Mouse (Mus musculus) forebrain, embryonic 14.5 days (tissue): ENCODE measurements at regions not wholly inside any gene's neighbourhood (a gene's known extent, or its start where the extent isn't known, plus 50 kb on each side); places are given as distances from the start of the nearest gene placed in this dataset.

Experiments used
- ATAC-seq: fragments of 200-750 bp; cut with Nextera tagmentation; 2 replicates; pipeline ENCODE4 v1.8.0; 2017; ENCODE audit warnings: mild to moderate bottlenecking, moderate library complexity
- DNase-seq: peaks from one replicate; pipeline ENCODE4 v3.0.0-alpha.2; 2015; ENCODE audit warnings: low spot score
- H3K27ac ChIP-seq: fragments of 300-500 bp; sonication (generic); 2 replicates; pipeline ENCODE4 v1.5.1; 2014; ENCODE audit warnings: low read depth, mild to moderate bottlenecking, control low read depth, low read length, moderate library complexity
- H3K27me3 ChIP-seq: fragments of 300-500 bp; sonication (generic); replicated peaks from 2 replicates; pipeline ENCODE4 v1.6.1; 2014; ENCODE audit warnings: low read length, control low read depth, mixed read lengths; ENCODE audit not compliant: control insufficient read depth, insufficient read depth
- H3K36me3 ChIP-seq: fragments of 300-500 bp; sonication (generic); 2 replicates; pipeline ENCODE4 v1.6.1; 2014; ENCODE audit warnings: low read length, control low read depth; ENCODE audit not compliant: control insufficient read depth, insufficient read depth
- H3K4me1 ChIP-seq: fragments of 300-500 bp; sonication (generic); 2 replicates; pipeline ENCODE4 v1.6.1; 2014; ENCODE audit warnings: antibody characterized with exemption, low read length, control low read depth; ENCODE audit not compliant: control insufficient read depth, insufficient read depth
- H3K4me2 ChIP-seq: fragments of 300-500 bp; sonication (generic); 2 replicates; pipeline ENCODE4 v1.6.1; 2014; ENCODE audit warnings: mild to moderate bottlenecking, control low read depth, low read length
- H3K4me3 ChIP-seq: fragments of 300-500 bp; sonication (generic); 2 replicates; pipeline ENCODE4 v1.5.1; 2014; ENCODE audit warnings: low read depth, low read length, control low read depth
- H3K9ac ChIP-seq: fragments of 300-500 bp; sonication (generic); 2 replicates; pipeline ENCODE4 v1.6.1; 2014; ENCODE audit warnings: mild to moderate bottlenecking, low read length, control low read depth, moderate library complexity
- H3K9me3 ChIP-seq: fragments of 300-500 bp; sonication (generic); replicated peaks from 2 replicates; pipeline ENCODE4 v1.6.1; 2016; ENCODE audit warnings: low read length, control low read depth, mixed read lengths; ENCODE audit not compliant: control insufficient read depth
- WGBS: fragments of 180-500 bp; shearing (Covaris S2); extraction: QIAGEN DNeasy Blood & Tissue Kit; methylation state at CpG from one replicate; pipeline ENCODE4 v1.1.7; 2014; 5-methylcytosine and 5-hydroxymethylcytosine counted together

DNA sequence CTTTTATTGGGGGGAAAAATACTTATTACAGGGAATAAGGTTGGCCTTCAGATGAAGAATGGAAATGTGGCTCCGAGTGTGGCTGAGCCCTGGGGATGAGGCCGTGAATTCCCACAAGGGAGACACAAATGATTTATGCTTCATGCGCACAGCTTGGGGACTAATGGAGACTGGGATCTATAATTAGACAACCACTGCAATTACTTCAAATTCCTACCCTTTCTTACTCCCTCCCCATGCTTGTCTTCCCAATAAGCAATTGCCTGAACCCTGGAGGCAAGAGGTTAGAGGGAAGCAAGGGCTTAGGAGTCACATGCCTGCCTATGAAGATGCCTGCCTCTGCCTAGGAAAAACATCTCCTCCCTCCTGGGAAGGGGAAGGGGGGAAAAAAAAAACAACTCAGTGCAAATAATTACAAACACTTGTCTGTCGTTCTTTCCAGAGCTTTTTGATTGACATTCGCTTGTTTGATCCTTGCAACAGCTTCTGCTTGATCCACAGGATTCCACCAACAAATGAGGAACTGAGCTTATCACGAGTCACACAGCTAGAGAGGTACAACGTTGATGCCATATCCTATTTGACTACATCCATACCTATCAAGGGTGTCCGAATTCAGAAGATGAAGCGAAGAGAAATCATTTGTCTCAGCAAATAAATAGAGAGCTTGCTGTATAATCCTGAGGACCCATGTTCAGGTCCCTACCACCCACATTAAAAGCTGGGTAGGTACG is 326.1 kb downstream of the Sox9 start:
- H3K4me2 ChIP-seq = no peak overlapping the region
- H3K9me3 ChIP-seq = no peaks in the 10 kb centered on the region
- ATAC-seq (peak; percentile 43; the same call in 1 of the 2 replicates), DNase-seq (no peak)
- no peak overlapping the region for H3K27ac ChIP-seq
- H3K4me1 ChIP-seq = peaks cover 20% of the 10 kb centered on the region
- WGBS = 57% methylated on average over 10 of the region's 10 CpGs
- no peaks in the 10 kb centered on the region for H3K27me3 ChIP-seq
- no peak overlapping the region for H3K4me3 ChIP-seq
- H3K36me3 ChIP-seq = no peaks in the 10 kb centered on the region
- no peak overlapping the region for H3K9ac ChIP-seq

DNA sequence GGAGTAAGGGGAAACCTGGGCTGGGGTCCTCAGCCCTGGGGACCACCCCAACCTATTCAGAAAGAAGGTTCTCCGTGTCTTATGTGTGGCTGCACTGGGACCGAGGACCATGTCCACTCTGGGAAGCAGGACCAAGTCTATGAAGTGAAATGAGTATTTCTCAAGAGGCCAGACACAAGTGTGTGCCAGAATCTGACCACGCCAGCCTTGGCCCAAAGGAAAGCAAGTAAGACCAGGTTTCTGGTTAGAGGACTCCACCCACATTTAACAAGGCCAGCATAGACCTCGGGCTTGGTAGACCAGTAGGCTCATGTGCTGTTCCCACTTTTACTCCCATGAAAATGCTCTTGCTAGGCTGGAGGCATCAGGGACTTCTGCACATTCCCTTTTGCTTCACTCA is 327.1 kb downstream of the Sox9 start:
- ATAC-seq (no peak), DNase-seq (no peak)
- no peak overlapping the region for H3K4me2 ChIP-seq
- no peak overlapping the region for H3K4me3 ChIP-seq
- 95% methylated on average over 4 of the region's 4 CpGs for WGBS
- no peaks in the 10 kb centered on the region for H3K27me3 ChIP-seq
- no peak overlapping the region for H3K27ac ChIP-seq
- peaks cover 15% of the 10 kb centered on the region for H3K4me1 ChIP-seq
- no peaks in the 10 kb centered on the region for H3K9me3 ChIP-seq
- no peaks in the 10 kb centered on the region for H3K36me3 ChIP-seq
- no peak overlapping the region for H3K9ac ChIP-seq

DNA sequence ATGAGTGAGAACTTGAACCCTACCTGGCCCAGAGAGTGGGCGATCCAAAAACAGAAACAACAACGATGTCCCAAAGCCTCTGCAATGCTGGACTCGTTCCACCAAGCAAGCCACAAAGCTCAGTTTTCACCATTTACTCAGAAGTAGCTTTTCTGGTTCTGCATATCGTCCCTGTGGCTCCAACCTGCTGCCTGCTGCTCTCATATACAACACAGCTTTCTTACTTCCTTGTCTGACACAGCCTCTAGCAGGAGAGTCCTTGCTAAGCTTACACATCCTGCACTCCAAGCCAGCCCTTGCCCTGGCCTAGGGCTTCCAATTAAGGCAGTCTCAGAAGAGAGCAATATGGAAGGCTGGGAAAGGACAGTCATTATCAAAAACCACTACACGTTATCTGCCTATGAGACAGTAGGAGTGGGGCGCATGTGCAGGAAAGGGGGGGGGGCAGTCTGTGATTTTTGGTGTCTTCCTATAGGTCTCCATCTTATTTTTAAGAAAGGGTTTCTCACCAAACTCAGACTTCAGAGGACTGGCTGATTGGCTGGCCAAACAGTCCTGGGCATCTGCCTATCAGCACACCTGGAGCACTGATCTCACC is 331.3 kb downstream of the Sox9 start:
- Histone ChIP-seq H3K4me2 (no peak overlapping the region), H3K9me3 (no peaks in the 10 kb centered on the region), H3K4me1 (peaks cover 8% of the 10 kb centered on the region; the same call in 1 of the 2 replicates), H3K27ac (no peak overlapping the region), H3K36me3 (no peaks in the 10 kb centered on the region), H3K9ac (no peak overlapping the region), H3K4me3 (no peak overlapping the region), H3K27me3 (no peaks in the 10 kb centered on the region)
- 84% methylated on average over 6 of the region's 6 CpGs for whole genome bisulfite sequencing
- ATAC-seq (no peak), DNase-seq (no peak)

DNA sequence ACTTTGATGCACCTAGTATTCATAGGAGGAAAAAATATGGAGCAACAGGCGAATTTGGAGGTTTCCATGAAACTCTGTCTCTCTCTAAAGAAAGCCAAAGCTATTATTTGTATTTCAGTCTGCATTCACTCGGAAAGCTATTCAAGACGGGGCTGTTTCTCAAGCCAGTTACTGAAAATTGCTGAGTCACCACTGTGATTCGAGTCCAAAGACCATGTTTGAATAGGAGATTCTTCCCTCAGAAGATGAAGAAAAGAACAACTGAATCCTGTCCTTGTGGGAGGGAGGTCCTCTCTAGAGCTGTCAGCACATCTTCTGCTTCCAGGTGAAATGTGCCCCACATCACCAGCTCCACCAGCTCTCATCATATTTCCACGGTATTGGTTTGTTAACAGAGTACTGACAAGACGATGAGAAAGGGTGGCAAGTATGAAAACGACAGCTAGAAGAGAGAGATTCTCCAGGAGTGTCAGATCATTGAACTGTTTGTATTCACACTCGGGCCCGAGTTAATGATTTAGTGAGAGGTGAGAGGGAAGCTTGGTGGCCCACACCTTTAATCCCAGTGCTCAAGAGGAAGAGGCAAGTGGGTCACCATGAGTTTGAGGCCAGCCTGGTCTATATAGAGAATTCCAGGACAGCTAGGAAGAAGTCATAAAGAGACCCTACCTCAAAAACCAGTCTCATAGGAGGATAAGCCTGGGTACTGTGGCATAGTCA is 335.3 kb downstream of the Sox9 start:
- 85% methylated on average over 9 of the region's 9 CpGs for WGBS
- no peak for ATAC-seq
- H3K9me3 ChIP-seq = no peaks in the 10 kb centered on the region
- no peaks in the 10 kb centered on the region for H3K27me3 ChIP-seq
- H3K4me3 ChIP-seq = no peak overlapping the region
- peaks cover 27% of the 10 kb centered on the region for H3K4me1 ChIP-seq
- DNase-seq = no peak
- H3K4me2 ChIP-seq = no peak overlapping the region
- H3K36me3 ChIP-seq = no peaks in the 10 kb centered on the region
- H3K27ac ChIP-seq = no peak overlapping the region
- no peak overlapping the region for H3K9ac ChIP-seq

DNA sequence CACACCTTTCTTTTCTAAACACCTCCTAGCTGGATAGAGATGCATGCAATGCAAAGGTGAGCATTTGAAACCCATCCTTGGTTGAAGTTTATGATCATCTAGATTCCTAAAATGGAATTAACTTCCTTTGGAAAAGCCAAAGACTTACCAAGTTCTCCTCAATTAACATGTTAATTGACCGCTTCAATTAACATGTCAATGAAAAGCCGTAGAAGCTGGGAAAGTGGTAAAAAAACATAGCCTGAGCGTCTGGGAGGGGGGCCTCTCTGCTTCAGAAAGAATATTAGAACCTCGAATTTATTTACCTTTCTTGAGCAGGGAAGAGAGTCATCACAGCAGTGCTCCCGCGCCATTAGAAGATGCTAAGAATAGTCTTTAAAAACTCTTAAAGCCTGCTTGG is 338.5 kb downstream of the Sox9 start:
- no peak overlapping the region for H3K27ac ChIP-seq
- no peaks in the 10 kb centered on the region for H3K36me3 ChIP-seq
- H3K4me2 ChIP-seq = no peak overlapping the region
- H3K4me3 ChIP-seq = no peak overlapping the region
- peaks cover 26% of the 10 kb centered on the region for H3K4me1 ChIP-seq
- no peaks in the 10 kb centered on the region for H3K9me3 ChIP-seq
- 6% methylated on average over 6 of the region's 6 CpGs for WGBS
- H3K27me3 ChIP-seq = no peaks in the 10 kb centered on the region
- no peak for DNase-seq
- no peak overlapping the region for H3K9ac ChIP-seq
- ATAC-seq = 0 out of 2 replicates have a peak, but pooled peaks have one; percentile 16

DNA sequence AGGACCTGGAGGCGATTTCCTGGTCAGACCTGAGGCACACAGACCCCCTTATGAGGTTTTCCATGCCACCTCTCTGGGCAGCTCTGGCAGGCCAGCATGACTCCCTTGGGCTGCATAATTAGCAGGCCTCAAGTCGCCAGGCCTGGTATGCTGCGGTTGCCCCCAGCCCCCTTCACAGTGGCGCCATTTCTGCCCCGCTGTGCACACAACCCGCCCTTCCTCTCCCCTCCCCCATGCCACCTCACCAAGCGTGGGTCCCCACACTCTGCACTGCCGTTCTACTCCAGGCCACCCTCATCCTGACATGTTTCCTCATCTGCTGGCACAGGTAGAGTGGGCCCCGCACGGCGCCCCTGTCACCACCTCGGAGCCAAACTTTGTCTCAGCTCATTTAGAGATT is 339.3 kb downstream of the Sox9 start:
- 24% methylated on average over 12 of the region's 12 CpGs for WGBS
- peak overlapping the region; percentile 8; the same call in 1 of the 2 replicates for H3K4me2 ChIP-seq

DNA sequence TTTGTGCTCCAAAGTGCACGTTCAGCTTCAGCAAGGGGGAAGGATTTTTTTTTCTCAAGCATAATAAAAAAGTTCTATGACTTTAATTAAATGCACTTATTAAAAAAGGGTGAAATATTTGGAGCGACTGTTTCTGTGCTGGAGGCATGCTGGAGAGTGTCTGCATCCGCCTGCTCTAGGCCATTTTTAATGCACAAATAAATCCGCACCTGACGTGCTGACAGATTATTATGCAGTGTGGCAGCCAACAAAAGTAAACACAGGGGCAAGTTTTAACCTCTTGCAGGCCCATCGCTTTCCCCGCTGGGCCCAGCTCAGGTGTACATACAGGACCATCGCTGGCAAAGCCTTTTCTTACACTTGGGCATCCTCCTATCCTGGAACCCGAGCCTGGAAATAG is 340.1 kb downstream of the Sox9 start:
- Histone ChIP-seq H3K4me3 (no peak overlapping the region), H3K27ac (peak overlapping the region; percentile 17; the same call in 1 of the 2 replicates), H3K4me1 (peaks cover 26% of the 10 kb centered on the region), H3K27me3 (no peaks in the 10 kb centered on the region), H3K9me3 (no peaks in the 10 kb centered on the region), H3K9ac (no peak overlapping the region), H3K36me3 (no peaks in the 10 kb centered on the region), H3K4me2 (no peak overlapping the region)
- ATAC-seq (no peak), DNase-seq (no peak)
- 41% methylated on average over 9 of the region's 9 CpGs for WGBS

More for the DNA sequence above, 339.3 kb downstream of the Sox9 start:
- Histone ChIP-seq H3K4me1 (peaks cover 26% of the 10 kb centered on the region), H3K9me3 (no peaks in the 10 kb centered on the region), H3K36me3 (no peaks in the 10 kb centered on the region), H3K27ac (peak overlapping the region; percentile 27; the same call in 1 of the 2 replicates), H3K9ac (peak overlapping the region; percentile 6; the same call in 1 of the 2 replicates), H3K4me3 (no peak overlapping the region), H3K27me3 (no peaks in the 10 kb centered on the region)
- ATAC-seq = peak; percentile 30; the same call in 1 of the 2 replicates
- no peak for DNase-seq

DNA sequence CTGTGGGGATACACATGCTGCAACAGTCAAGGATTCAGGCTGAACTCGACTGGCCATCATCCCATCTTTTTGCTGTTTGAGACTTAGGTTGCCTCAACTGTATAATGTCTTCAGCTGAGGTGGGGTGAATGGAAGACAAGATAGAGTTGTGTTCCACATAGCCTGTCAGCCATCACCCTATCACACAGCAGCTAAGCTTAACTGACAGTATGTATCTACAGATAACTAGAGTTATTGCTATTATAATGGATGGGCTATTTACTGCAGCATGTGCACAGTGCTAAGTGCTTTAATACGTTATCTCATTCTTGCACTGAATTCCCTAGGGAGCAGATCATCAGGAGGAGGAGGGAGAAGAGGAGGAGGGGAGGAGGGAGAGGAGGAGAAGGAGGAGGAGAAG is 340.9 kb downstream of the Sox9 start:
- no peaks in the 10 kb centered on the region for H3K9me3 ChIP-seq
- 52% methylated on average over 2 of the region's 2 CpGs for WGBS
- no peak overlapping the region for H3K4me2 ChIP-seq
- no peak for DNase-seq
- no peaks in the 10 kb centered on the region for H3K27me3 ChIP-seq
- H3K36me3 ChIP-seq = 0 out of 2 replicates have a peak, but pooled peaks cover under 1% of the 10 kb centered on the region
- no peak overlapping the region for H3K9ac ChIP-seq
- H3K27ac ChIP-seq = no peak overlapping the region
- ATAC-seq = no peak
- H3K4me1 ChIP-seq = peaks cover 26% of the 10 kb centered on the region
- no peak overlapping the region for H3K4me3 ChIP-seq
